Mouse (Mus musculus): Measurements from ENCODE around the gene Rnf135. TPM values are rescaled to one million over a fixed set of nuclear protein-coding genes. Genes with fewer than 3 reads are reported as not detected.
A peak's percentile ranks its signal among the peaks of the same experiment; 100 is the strongest.

Gene Rnf135
- polyA plus RNA-seq, 1 experiment = 7.3 TPM

- 84% methylated on average over 7 of the region's 7 CpGs for WGBS
- Histone ChIP-seq H3K4me3 (ENCODE audit: extremely low read depth, insufficient read depth, insufficient read length) (no peak overlapping the region), H3K27me3 (ENCODE audit: control insufficient read depth, insufficient read depth, low read length) (peaks cover 4% of the 10 kb centered on the region; the same call in 1 of the 2 replicates), H3K36me3 (ENCODE audit: control insufficient read depth, insufficient read depth, low read length) (no peaks in the 10 kb centered on the region), H3K27ac (ENCODE audit: insufficient read depth, low read length) (no peak overlapping the region), H3K4me1 (ENCODE audit: control insufficient read depth, insufficient read depth, insufficient read length) (peaks cover 3% of the 10 kb centered on the region; the same call in 1 of the 2 replicates)
- no peak for DNase-seq (ENCODE audit: low read depth in 1 of 2, low spot score in 2 of 2)
- no peak for TF ChIP-seq CTCF (IDR thresholded peaks at IDR 0.05; ENCODE audit: extremely low read depth, insufficient read depth, insufficient read length, insufficient replicate concordance)
- TF ChIP-seq POLR2A (IDR thresholded peaks at IDR 0.05; ENCODE audit: low read depth, low read length) = no peak
Observed at GRCm38 (mm10) chr11:80159018-80159417, 24.6 kb upstream of the Rnf135 start.

DNA sequence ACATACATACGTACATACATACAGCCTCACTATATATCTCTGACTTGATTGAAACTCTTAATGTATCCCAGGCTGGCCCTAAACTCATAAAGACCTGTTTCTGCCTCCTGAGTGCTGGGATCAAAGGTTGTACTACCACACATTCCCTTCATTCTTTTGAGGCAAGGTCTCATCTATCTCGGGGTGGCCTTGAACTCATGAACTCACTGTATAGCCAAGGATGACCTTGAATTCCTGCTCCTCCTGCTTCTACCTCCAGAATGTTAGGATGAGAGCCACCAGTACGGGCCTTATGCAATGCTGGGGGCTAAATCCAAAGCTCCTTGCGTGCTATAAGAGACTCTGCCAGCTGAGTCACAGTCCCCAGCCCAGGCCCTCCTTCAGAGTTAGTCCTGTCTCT, 22.6 kb upstream of the Rnf135 start:
- Histone ChIP-seq H3K27ac (ENCODE audit: insufficient read depth, low read length) (no peak overlapping the region), H3K27me3 (ENCODE audit: control insufficient read depth, insufficient read depth, low read length) (no peaks in the 10 kb centered on the region), H3K4me1 (ENCODE audit: control insufficient read depth, insufficient read depth, insufficient read length) (no peaks in the 10 kb centered on the region), H3K4me3 (ENCODE audit: extremely low read depth, insufficient read depth, insufficient read length) (no peak overlapping the region), H3K36me3 (ENCODE audit: control insufficient read depth, insufficient read depth, low read length) (no peaks in the 10 kb centered on the region)
- WGBS = 92% methylated on average over 4 of the region's 4 CpGs
- TF ChIP-seq POLR2A (IDR thresholded peaks at IDR 0.05; ENCODE audit: low read depth, low read length) (no peak), CTCF (IDR thresholded peaks at IDR 0.05; ENCODE audit: extremely low read depth, insufficient read depth, insufficient read length, insufficient replicate concordance) (no peak)
- DNase-seq (ENCODE audit: low read depth in 1 of 2, low spot score in 2 of 2) = no peak

- peaks cover 5% of the 10 kb centered on the region; the same call in 1 of the 2 replicates for H3K4me1 ChIP-seq (ENCODE audit: control insufficient read depth, insufficient read depth, insufficient read length)
- H3K36me3 ChIP-seq (ENCODE audit: control insufficient read depth, insufficient read depth, low read length) = no peaks in the 10 kb centered on the region
- H3K27me3 ChIP-seq (ENCODE audit: control insufficient read depth, insufficient read depth, low read length) = no peaks in the 10 kb centered on the region
- TF ChIP-seq POLR2A (IDR thresholded peaks at IDR 0.05; ENCODE audit: low read depth, low read length) = no peak
- TF ChIP-seq CTCF (IDR thresholded peaks at IDR 0.05; ENCODE audit: extremely low read depth, insufficient read depth, insufficient read length, insufficient replicate concordance) = no peak
- 28% methylated on average over 7 of the region's 7 CpGs for WGBS
- no peak for DNase-seq (ENCODE audit: low read depth in 1 of 2, low spot score in 2 of 2)
- H3K27ac ChIP-seq (ENCODE audit: insufficient read depth, low read length) = no peak overlapping the region
- H3K4me3 ChIP-seq (ENCODE audit: extremely low read depth, insufficient read depth, insufficient read length) = no peak overlapping the region
Observed at GRCm38 (mm10) chr11:80163362-80164116, 20.1 kb upstream of the Rnf135 start.

DNA sequence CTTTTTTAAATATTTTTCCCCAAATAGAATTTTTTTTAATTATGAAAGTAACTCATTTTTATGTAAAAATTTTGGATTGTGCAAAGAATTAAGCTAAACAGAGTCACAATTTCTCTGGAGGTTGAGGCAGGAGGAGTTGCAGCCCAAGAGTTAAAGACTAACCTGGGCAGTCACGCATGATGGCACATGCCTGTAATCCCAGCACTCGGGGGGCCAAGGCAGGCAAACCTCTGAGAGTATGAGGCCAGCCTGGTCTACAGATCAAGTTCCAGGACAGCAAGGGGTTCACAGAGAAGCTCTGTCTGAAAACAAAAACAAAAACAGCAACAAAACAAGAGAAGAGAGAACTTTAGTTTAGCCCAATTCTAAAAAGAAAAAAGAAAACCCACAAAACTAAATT, 19.4 kb upstream of the Rnf135 start:
- Histone ChIP-seq H3K4me3 (ENCODE audit: extremely low read depth, insufficient read depth, insufficient read length) (no peak overlapping the region), H3K27ac (ENCODE audit: insufficient read depth, low read length) (no peak overlapping the region), H3K4me1 (ENCODE audit: control insufficient read depth, insufficient read depth, insufficient read length) (peaks cover 8% of the 10 kb centered on the region; the same call in 1 of the 2 replicates), H3K36me3 (ENCODE audit: control insufficient read depth, insufficient read depth, low read length) (no peaks in the 10 kb centered on the region), H3K27me3 (ENCODE audit: control insufficient read depth, insufficient read depth, low read length) (no peaks in the 10 kb centered on the region)
- 66% methylated on average over 2 of the region's 2 CpGs for WGBS
- no peak for DNase-seq (ENCODE audit: low read depth in 1 of 2, low spot score in 2 of 2)
- TF ChIP-seq CTCF (IDR thresholded peaks at IDR 0.05; ENCODE audit: extremely low read depth, insufficient read depth, insufficient read length, insufficient replicate concordance) = no peak
- TF ChIP-seq POLR2A (IDR thresholded peaks at IDR 0.05; ENCODE audit: low read depth, low read length) = no peak

DNA sequence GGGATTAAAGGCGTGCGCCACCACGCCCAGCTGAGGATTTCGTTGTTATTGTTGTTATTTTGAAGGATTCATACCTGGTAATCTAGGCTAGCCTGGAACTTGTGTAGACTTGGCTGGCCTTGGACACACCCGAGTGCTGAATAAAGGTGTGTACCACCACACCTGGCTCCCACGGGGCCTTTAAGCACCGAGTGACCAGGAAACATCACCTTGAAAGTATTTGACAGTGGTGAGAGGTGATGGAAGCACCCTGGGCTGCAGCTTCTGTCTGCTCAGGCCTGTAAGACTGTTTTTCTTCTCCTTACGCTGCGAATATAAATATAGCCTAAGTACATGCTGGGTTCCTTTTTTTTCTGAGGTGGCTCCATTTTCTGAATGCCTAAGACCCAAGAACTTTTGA, 15.5 kb upstream of the Rnf135 start:
- peaks cover 12% of the 10 kb centered on the region for H3K4me1 ChIP-seq (ENCODE audit: control insufficient read depth, insufficient read depth, insufficient read length)
- WGBS = 74% methylated on average over 9 of the region's 9 CpGs
- TF ChIP-seq POLR2A (IDR thresholded peaks at IDR 0.05; ENCODE audit: low read depth, low read length) (no peak), CTCF (IDR thresholded peaks at IDR 0.05; ENCODE audit: extremely low read depth, insufficient read depth, insufficient read length, insufficient replicate concordance) (no peak)
- no peaks in the 10 kb centered on the region for H3K36me3 ChIP-seq (ENCODE audit: control insufficient read depth, insufficient read depth, low read length)
- no peak for DNase-seq (ENCODE audit: low read depth in 1 of 2, low spot score in 2 of 2)
- no peaks in the 10 kb centered on the region for H3K27me3 ChIP-seq (ENCODE audit: control insufficient read depth, insufficient read depth, low read length)
- H3K27ac ChIP-seq (ENCODE audit: insufficient read depth, low read length) = peak overlapping the region; percentile 58
- H3K4me3 ChIP-seq (ENCODE audit: extremely low read depth, insufficient read depth, insufficient read length) = no peak overlapping the region

- WGBS = 69% methylated on average over 4 of the region's 4 CpGs
- peak in 1 of 2 experiments; percentile 19 for DNase-seq (ENCODE audit: low read depth in 1 of 2, low spot score in 2 of 2)
- peak overlapping the region; percentile 65 for H3K27ac ChIP-seq (ENCODE audit: insufficient read depth, low read length)
- TF ChIP-seq CTCF (IDR thresholded peaks at IDR 0.05; ENCODE audit: extremely low read depth, insufficient read depth, insufficient read length, insufficient replicate concordance) (no peak), POLR2A (IDR thresholded peaks at IDR 0.05; ENCODE audit: low read depth, low read length) (no peak)
- H3K4me1 ChIP-seq (ENCODE audit: control insufficient read depth, insufficient read depth, insufficient read length) = peaks cover 12% of the 10 kb centered on the region
- no peaks in the 10 kb centered on the region for H3K36me3 ChIP-seq (ENCODE audit: control insufficient read depth, insufficient read depth, low read length)
- H3K4me3 ChIP-seq (ENCODE audit: extremely low read depth, insufficient read depth, insufficient read length) = no peak overlapping the region
- no peaks in the 10 kb centered on the region for H3K27me3 ChIP-seq (ENCODE audit: control insufficient read depth, insufficient read depth, low read length)
Observed at GRCm38 (mm10) chr11:80168611-80169249, 14.9 kb upstream of the Rnf135 start.

- H3K27ac ChIP-seq (ENCODE audit: insufficient read depth, low read length) = peak overlapping the region; percentile 71
- H3K4me3 ChIP-seq (ENCODE audit: extremely low read depth, insufficient read depth, insufficient read length) = no peak overlapping the region
- H3K27me3 ChIP-seq (ENCODE audit: control insufficient read depth, insufficient read depth, low read length) = no peaks in the 10 kb centered on the region
- DNase-seq (ENCODE audit: low read depth in 1 of 2, low spot score in 2 of 2) = no peak
- no peaks in the 10 kb centered on the region for H3K36me3 ChIP-seq (ENCODE audit: control insufficient read depth, insufficient read depth, low read length)
- H3K4me1 ChIP-seq (ENCODE audit: control insufficient read depth, insufficient read depth, insufficient read length) = peaks cover 12% of the 10 kb centered on the region
- TF ChIP-seq CTCF (IDR thresholded peaks at IDR 0.05; ENCODE audit: extremely low read depth, insufficient read depth, insufficient read length, insufficient replicate concordance) (no peak), POLR2A (IDR thresholded peaks at IDR 0.05; ENCODE audit: low read depth, low read length) (no peak)
- WGBS = 42% methylated on average over 3 of the region's 3 CpGs
Observed at GRCm38 (mm10) chr11:80169629-80170028, 14.0 kb upstream of the Rnf135 start.

All from spleen, adult 2 months (tissue).